Mouse (Mus musculus) embryo, embryonic 11 days (tissue): ENCODE results near the gene Rhof.
A peak's percentile ranks its signal among the peaks of the same experiment; 100 is the strongest.

Experiments
- DNase-seq: peaks from one replicate; pipeline ENCODE4 v3.0.0-alpha.2; 2015

The Rhof gene

DNA sequence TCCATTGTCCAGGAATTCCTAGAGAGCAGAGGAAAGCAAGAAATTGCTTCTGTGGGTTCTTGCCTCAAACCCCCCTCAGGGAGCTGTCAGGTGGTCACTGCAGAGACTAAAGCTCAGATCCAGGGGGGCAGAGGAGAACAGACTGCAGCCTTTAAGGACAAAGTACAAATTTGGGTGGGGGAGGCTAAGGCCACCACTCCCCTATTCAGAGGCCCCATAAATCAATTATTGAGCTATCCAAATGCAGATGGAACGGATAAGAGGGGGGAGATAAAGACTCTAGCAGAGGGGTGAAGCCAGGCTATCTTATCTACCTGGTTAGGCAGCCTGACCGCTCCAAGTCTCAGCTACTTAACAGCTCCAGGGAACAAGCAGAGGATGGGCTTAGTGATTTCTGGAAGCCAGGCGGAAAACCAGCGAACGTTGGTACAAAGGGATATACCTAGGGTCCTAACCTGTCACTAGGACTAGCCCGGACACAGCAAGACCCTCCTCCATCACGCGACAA, 2.4 kb upstream of the Rhof start:
- no peak for DNase-seq

- peak; percentile 42 for DNase-seq
Measured at GRCm38 (mm10) chr5:123134186-123134874, 1.8 kb upstream of the Rhof start.

DNA sequence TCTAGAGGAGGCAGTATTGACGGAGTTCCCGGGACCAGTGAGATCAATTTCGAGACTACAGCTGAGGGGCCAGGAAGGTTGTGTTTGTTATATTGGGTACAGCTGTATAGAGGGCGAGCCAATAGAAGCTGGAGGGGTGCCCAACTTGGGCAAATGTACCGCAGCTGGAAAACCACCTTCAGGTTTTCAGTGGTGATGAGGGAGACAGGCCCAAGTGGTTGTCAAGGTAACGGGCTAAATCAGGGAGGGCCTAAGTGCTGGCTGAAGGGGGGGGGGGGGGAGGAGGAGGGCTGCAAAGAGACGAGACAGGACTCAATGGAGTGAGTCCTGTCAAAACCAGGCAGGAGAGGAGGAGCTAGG, 1.3 kb upstream of the Rhof start:
- DNase-seq: no peak

DNA sequence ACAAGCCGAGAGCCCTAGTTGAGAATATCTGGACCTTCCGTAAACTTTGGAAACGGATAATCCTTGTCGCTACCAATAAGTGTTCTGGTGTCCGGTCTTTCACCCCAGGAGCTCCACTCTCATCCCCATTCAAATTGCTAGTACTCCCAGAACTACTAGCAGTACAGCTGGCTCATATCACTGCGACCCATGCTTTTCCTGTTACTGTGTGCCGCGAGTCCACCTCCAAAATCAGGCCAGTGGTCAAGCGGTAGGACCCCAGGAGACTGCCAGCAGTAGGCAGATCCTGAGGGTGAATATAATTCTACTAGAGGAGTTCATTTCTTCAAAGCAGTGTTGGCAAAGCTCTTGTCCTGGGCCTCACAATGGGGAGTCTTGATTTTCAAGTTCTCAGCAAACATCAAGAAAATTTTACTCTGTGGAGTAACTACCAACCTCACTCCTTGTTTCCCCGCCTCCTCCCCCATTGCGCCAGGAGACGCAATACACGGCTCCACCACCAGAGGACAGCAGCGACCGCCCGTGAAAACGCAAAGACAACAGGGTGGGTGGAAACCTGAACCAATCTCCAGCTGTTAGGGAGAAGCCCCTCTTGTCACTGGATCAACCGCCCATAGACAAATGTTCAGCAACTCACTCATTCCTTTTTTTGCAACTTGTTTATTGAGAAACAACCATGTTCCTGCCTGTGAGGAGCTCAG, 741 bp upstream of the Rhof start:
- DNase-seq: peak; percentile 85

- no peak for DNase-seq
Measured at GRCm38 (mm10) chr5:123130814-123131148, 1.7 kb downstream of the Rhof start.

DNA sequence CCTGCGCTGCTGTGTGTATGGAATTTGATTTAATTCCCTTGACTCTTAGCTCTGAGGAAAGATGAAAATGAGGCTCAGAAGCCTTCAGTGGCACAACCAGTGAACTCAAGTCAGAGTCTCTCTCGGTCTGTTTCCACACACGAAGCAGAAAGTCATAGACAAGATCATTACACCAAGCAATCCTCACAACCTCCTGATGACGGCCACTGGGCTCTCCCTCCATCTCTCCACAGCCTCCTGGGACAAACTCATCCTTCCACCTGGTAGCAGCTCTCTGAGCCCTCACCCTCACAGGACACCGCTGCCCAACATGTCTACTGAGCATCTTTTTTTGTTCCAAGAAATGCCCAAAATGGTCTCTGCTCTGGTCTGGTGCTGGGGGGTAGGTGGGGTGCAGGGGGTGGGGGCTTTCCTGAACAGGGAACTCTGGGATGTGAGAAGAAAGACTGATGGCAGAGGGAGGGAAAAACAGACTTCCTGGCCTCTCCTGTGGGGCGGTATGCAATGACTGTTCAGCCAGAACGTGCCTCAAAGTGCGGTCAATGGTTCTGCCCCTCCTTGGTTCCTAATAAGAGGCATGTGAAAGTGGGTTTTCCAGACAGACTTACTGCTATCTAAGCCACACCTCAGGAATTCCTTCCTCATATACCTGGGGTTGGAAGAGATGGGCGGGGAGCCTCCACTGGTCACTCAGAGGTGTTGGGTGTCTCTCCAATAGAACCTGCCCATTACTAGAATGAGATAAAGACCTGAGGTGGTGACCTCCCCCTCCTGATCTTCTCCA, 2.3 kb downstream of the Rhof start:
- no peak for DNase-seq

GRCm38 (mm10) chr5:123129170-123129757, 3.2 kb downstream of the Rhof start:
- DNase-seq: no peak

DNA sequence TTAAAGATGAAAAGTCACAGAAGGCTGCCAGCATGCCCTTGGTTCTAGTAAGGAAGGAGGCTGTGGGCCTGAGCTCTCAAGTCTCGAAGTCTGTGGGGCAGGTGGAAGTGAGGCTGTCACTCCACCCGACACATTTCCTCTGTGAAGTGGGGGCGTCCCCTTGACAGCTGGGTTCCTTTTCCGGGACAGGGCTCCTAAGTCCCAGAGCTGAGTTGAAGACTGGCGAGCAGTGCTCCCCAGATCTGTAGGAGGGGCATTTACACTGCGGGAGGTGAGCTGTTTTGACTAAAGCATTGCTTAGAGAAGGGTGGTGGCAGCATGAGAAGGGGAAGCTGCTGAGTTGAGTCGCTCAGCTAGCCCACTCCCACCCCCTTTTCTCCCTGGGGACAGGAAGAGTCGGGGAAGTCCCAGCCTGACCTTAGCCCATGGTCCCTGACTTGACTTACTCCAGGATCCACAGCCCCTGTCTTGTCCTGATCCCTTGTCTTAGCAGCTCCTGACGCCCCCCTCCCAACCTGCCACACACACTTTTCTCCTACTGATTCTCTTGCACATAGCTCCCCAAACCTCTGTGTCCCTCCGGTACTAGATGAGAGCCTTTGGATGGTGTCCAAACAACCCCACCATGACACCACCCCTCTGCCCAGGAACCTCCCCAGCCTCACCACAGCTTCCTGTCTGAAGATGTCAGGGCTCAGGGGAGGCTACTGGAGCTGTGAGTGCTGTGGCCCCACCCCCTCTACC, 3.9 kb downstream of the Rhof start:
- DNase-seq: no peak

DNA sequence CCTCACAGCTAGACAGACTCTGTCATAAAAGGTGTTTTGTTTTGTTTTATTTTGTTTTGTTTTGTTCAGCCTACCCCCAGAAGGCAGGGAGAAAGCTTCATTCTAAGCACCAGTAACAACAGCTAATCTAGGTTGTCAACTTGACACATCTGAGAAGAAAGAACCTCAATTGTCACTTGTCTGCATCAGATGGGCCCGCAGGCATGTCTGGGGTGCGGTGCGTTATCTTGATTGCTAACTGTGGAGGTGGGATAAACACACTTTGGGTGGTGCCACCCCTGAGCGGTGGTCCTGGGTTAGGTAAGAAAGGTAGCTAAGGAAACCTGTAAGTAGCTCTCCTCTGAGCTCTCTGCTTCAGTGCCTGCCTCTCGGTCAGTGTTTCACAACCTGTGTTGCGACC, 5.5 kb downstream of the Rhof start:
- DNase-seq: no peak

DNA sequence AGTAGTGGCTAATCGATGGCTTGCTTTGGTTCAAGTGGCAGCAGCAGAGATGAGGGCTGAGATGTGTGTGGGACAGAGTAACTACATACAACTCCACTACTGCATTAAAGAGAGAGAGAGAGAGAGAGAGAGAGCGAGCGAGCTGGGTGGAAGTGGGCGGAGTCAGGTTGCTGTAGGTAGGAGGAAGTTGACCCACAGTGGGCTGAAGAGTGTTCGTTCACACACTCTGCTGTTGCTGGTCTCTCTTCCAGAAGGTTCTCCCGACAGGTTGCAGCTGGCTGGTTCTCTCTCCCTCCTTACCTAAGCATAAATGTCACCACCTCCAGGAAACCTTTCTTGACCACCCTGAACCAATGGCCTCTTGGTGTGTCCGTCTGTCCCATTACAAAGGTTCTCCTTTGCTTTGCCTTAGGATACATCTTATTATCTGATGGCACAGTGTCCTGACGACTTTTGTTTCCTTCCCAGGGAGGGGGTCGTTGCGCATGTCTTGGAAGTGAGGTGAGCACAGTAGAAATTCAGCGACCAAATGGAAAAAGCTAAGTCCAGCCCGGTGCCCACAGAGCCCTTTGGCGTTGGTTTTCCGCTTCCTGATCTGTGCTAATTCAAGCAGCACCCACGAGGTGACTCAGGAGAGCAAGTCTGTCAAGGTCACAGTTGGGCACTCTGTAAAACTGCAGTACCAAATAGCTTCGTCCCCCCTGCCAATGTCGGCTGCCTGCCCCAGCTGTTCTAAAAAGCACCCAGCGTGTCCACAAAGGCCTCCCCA, 6.7 kb downstream of the Rhof start:
- no peak for DNase-seq

GRCm38 (mm10) chr5:123125105-123125504, 7.4 kb downstream of the Rhof start:
- no peak for DNase-seq

DNA sequence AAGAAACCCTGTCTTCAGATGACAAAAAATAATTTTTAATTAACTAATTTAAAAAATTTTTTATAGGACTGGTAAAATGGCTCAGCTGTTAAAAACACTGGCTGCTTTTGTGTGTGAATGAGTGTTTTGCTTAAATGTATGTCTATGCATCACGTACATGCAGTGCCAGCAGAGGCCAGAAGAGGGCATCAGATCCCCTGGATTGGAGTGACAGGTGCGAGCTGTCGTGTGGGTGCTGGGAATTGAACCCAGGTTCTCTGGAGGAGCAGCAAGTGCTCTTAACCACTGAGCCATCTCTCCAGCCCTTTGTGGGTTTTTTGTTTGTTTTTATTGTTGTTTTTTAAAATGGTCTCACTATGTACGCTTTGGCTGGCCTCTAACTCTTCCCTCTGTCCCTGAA, 10.3 kb downstream of the Rhof start:
- DNase-seq: no peak

DNA sequence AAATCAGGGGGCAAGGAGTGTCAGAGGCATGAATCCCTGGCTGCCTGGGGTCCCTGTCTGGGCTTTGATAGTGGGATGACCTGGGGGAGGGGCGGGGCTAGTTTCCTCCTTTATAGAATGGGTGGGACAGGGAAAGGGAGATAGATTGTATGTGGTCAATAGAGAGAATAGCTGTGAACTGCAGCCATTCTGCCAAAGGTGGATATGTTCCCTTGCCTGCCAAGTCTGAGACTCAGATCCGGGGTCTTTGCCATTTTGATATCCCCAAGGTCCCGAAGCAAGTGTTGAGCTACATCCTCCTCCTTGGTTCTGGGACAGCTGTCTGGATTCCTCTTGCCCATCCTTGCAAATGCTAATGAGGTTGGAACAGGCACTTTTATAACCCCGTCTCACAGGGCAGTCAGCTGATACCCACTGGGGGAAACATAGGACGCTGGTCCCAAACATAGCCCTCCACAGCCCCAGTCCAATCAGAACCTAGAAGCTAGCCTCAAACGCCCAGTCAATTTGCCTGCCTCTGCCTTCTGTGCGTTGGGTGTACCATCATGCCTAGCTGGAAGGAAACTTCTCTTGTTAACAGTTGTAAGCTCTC, 11.8 kb downstream of the Rhof start:
- DNase-seq: no peak

- no peak for DNase-seq
Measured at GRCm38 (mm10) chr5:123118826-123119225, 13.7 kb downstream of the Rhof start.

DNA sequence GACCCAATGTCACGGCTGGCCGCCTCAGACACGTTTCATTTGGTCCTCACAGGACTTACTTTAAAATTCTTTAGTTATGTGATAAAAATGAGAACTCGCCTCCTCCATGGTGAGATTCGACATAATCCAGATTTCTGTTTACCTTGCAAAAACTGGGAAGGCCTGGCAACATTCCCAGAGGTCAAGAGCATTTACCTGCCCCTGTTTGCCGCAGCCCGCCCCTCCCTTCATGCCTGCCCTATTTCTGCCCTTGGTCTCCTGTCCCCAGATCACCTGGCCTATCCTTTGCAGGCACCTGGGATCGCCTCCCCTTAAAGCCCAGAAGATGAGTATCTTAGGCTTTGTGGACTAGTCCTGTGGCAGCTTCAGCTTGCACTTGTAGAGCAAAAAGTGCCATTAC, 14.7 kb downstream of the Rhof start:
- DNase-seq: no peak

DNA sequence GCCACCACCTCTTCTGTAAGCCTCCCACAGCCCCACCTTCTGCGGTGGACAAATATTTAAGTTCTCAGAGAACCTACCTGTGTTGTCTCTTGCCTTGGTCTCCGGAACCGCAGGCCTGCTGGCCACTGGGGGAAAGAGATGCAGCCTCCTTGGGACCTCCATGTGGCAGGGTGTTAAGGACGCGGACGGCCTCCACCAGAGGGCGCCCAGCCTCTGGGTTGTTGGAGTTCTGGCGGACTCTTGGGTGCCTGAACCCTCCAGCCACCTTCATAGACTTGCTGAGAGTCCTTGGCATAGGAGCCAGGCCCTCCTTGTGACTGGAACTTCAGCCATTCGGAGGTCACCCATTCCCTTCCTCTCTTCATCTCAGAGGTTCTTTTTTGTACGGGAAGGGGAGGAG, 15.2 kb downstream of the Rhof start:
- DNase-seq: peak; percentile 89

DNA sequence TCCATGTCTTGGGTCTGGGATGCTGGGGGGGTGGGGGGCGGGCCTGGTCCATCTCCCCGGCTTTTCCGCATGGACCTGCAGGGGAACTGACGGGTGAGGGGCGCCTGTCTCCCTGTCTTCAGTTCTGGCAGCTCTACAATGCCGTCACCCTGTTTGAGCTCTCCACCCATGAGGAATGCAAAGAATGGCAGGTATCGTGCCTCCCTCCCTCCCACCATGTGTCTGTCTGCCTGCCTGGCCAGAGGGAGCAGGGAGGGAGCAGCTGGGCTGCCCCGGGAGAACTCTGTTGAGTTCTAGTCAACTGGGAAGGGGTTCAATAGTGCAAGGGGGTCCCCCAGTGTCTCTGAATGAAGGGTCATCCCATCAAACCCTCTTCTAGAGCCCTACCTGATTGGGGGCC, 16.4 kb downstream of the Rhof start:
- no peak for DNase-seq

DNA sequence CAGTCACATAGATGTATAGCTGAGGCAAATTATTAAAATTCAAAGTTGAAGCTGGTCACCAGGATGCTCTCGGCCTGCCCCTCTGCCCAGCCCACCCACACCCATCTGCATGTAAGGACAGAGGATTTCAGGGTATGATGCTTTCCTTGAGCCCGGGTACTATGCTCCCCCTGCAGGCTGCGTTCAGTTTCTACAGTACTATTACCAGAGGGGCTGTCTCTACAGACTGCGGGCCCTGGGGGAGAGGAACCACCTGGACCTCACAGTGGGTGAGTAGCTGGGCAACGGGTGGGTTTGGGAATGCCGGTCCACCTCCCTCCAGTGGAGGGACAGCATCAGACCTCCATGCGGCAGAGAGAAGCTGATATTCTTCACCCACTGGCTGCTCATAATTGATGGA, 17.6 kb downstream of the Rhof start:
- peak; percentile 53 for DNase-seq

DNA sequence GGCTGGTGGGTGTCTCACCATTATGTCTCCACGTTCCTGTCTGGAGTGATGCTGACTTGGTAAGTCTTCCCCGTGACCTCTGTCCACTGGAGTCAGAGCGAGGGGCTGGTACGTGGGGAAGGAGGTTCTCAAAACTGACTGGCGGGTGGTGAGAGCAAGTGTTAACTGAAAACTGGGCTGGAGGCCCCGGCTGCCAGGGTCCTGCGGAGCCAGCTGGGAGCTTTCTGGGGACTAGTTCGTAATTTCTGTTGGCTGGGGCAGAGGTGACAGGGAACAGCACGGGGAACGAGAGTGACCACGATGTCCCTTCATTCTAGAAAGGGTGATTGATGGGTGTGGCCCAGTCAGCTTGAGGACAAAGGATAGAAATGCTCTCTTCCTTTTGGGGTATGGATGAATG, 18.4 kb downstream of the Rhof start:
- DNase-seq: no peak

GRCm38 (mm10) chr5:123110296-123110721, 22.2 kb downstream of the Rhof start:
- DNase-seq: no peak

GRCm38 (mm10) chr5:123109452-123110203, 22.9 kb downstream of the Rhof start:
- peak; percentile 68 for DNase-seq
